Mouse (Mus musculus): ENCODE results near the gene Btg3.

- no peak for TF ChIP-seq CTCF (IDR thresholded peaks at IDR 0.05; ENCODE audit: control insufficient read depth, insufficient read depth, insufficient replicate concordance, low read depth, low read length)
- TF ChIP-seq POLR2A (IDR thresholded peaks at IDR 0.05; ENCODE audit: control insufficient read depth, low read depth, low read length): no peak
Measured at GRCm38 (mm10) chr16:78294051-78294450, 82.9 kb downstream of the Btg3 start.
